8 mouse cellular contexts compared by ENCODE assay signal in genomic region chr1:191097802-191098747, GRCm38 (mm10). TPM values are rescaled to one million over a fixed set of nuclear protein-coding genes. Genes with fewer than 3 reads are reported as not detected.
DNase-seq lines count a peak whose midpoint lies in the region; ATAC-seq lines count a peak whose summit lies in the region.

Gene Batf3 (plus strand): TSS chr1:191097847.

- WGBS in forebrain, embryonic 15.5 days, result under 1% methylated on average over 87 of the region's 95 CpGs
- WGBS in hindbrain, embryonic 14.5 days, result under 1% methylated on average over 87 of the region's 95 CpGs
- 2% methylated on average over 91 of the region's 95 CpGs for WGBS in liver, embryonic 11.5 days
- 1% methylated on average over 71 of the region's 95 CpGs for WGBS in midbrain, embryonic 16.5 days

- no peak within 1 kb of the TSS for H3K27ac ChIP-seq in forebrain, embryonic 15.5 days (replicated peaks)
- no peak within 1 kb of the TSS for H3K27ac ChIP-seq in hindbrain, embryonic 14.5 days
- H3K27ac ChIP-seq in liver, embryonic 11.5 days (ENCODE audit: low read depth, low read length), result no peak within 1 kb of the TSS
- H3K27ac ChIP-seq in midbrain, embryonic 16.5 days (ENCODE audit: low read length), result no peak within 1 kb of the TSS

- peaks cover 15% of the 10 kb centered on the region for H3K27me3 ChIP-seq in forebrain, embryonic 15.5 days
- H3K27me3 ChIP-seq in hindbrain, embryonic 14.5 days (ENCODE audit: control insufficient read depth, insufficient read depth, low read length), result peaks cover 32% of the 10 kb centered on the region
- peaks cover 50% of the 10 kb centered on the region for H3K27me3 ChIP-seq in liver, embryonic 11.5 days (replicated peaks; ENCODE audit: control insufficient read depth, insufficient read depth, low read length)
- peaks cover 15% of the 10 kb centered on the region for H3K27me3 ChIP-seq in midbrain, embryonic 16.5 days (ENCODE audit: control insufficient read depth, insufficient read depth, low read depth, low read length)

- H3K4me2 ChIP-seq in forebrain, embryonic 15.5 days (replicated peaks), result peak within 1 kb of the TSS; percentile 98
- H3K4me2 ChIP-seq in hindbrain, embryonic 14.5 days (replicated peaks), result peak within 1 kb of the TSS; percentile 80
- H3K4me2 ChIP-seq in liver, embryonic 11.5 days, result peak within 1 kb of the TSS; percentile 87
- peak within 1 kb of the TSS; percentile 99 for H3K4me2 ChIP-seq in midbrain, embryonic 16.5 days (ENCODE audit: low read length)

- peak; percentile 80 for ATAC-seq in forebrain, embryonic 15.5 days (replicated peaks)
- peak; percentile 57; the same call in 1 of the 2 replicates for ATAC-seq in hindbrain, embryonic 14.5 days (ENCODE audit: low FRiP score)
- ATAC-seq in liver, embryonic 11.5 days (replicated peaks; ENCODE audit: low FRiP score), result peak; percentile 50; the same call in 1 of the 2 replicates
- peak; percentile 66; the same call in 1 of the 2 replicates for ATAC-seq in midbrain, embryonic 16.5 days

- peak within 1 kb of the TSS; percentile 39 for H3K9ac ChIP-seq in forebrain, embryonic 15.5 days (replicated peaks)
- H3K9ac ChIP-seq in hindbrain, embryonic 14.5 days, result peak within 1 kb of the TSS; percentile 53
- peak within 1 kb of the TSS; percentile 16; the same call in 1 of the 2 replicates for H3K9ac ChIP-seq in liver, embryonic 11.5 days (ENCODE audit: low read depth, low read length)
- H3K9ac ChIP-seq in midbrain, embryonic 16.5 days (ENCODE audit: low read depth, low read length), result peak within 1 kb of the TSS; percentile 61

- peaks cover 10% of the 10 kb centered on the region for H3K4me1 ChIP-seq in forebrain, embryonic 15.5 days
- H3K4me1 ChIP-seq in hindbrain, embryonic 14.5 days (replicated peaks; ENCODE audit: control insufficient read depth, insufficient read depth, low read length), result no peaks in the 10 kb centered on the region
- H3K4me1 ChIP-seq in liver, embryonic 11.5 days (replicated peaks; ENCODE audit: control insufficient read depth, insufficient read depth, low read length), result no peaks in the 10 kb centered on the region
- H3K4me1 ChIP-seq in midbrain, embryonic 16.5 days (ENCODE audit: control insufficient read depth, insufficient read depth, low read length), result peaks cover 4% of the 10 kb centered on the region; the same call in 1 of the 2 replicates

- H3K9me3 ChIP-seq in forebrain, embryonic 15.5 days, result no peaks in the 10 kb centered on the region
- no peaks in the 10 kb centered on the region for H3K9me3 ChIP-seq in hindbrain, embryonic 14.5 days (ENCODE audit: control insufficient read depth, low read length)
- H3K9me3 ChIP-seq in liver, embryonic 11.5 days (ENCODE audit: control insufficient read depth, low read length), result no peaks in the 10 kb centered on the region
- no peaks in the 10 kb centered on the region for H3K9me3 ChIP-seq in midbrain, embryonic 16.5 days (replicated peaks; ENCODE audit: control insufficient read depth, low read length, poor library complexity, severe bottlenecking)

- H3K36me3 ChIP-seq in forebrain, embryonic 15.5 days, result no peaks in the 10 kb centered on the region
- H3K36me3 ChIP-seq in hindbrain, embryonic 14.5 days (replicated peaks; ENCODE audit: control insufficient read depth, insufficient read depth), result no peaks in the 10 kb centered on the region
- H3K36me3 ChIP-seq in liver, embryonic 11.5 days (ENCODE audit: control insufficient read depth, insufficient read depth, low read length), result no peaks in the 10 kb centered on the region
- H3K36me3 ChIP-seq in midbrain, embryonic 16.5 days (ENCODE audit: control insufficient read depth, insufficient read depth, low read length), result no peaks in the 10 kb centered on the region

- H3K4me3 ChIP-seq in forebrain, embryonic 15.5 days, result peak within 1 kb of the TSS; percentile 52
- peak within 1 kb of the TSS; percentile 43 for H3K4me3 ChIP-seq in hindbrain, embryonic 14.5 days (replicated peaks; ENCODE audit: low read length)
- H3K4me3 ChIP-seq in liver, embryonic 11.5 days (ENCODE audit: low read depth, low read length), result peak within 1 kb of the TSS; percentile 57
- peak within 1 kb of the TSS; percentile 63 for H3K4me3 ChIP-seq in midbrain, embryonic 16.5 days (ENCODE audit: low read depth, low read length)

- DNase-seq in adrenal gland, adult 18-20 months (ENCODE audit: low spot score in 2 of 2), result peak; percentile 34 to 72
- no peak for DNase-seq in adrenal gland, adult 8-10 months
- DNase-seq in adrenal gland, adult 2 months, result peak; percentile 69
- peak; percentile 40 for DNase-seq in hindbrain, embryonic 14.5 days (ENCODE audit: low spot score)
- DNase-seq in liver, embryonic 11.5 days (ENCODE audit: low spot score), result peak; percentile 56
- DNase-seq in thymus, postnatal 4 days, result peak; percentile 76

RNA-seq across cellular contexts. Expression of gene Batf3, which starts in this region (rescaled TPM):
- total RNA-seq in adrenal gland, adult 18-20 months (2021), result 1 to 10 TPM; 1.5 to 9.7 TPM
- total RNA-seq in adrenal gland, adult 8-10 months (2022), result 1 to 10 TPM in 3 of 4 experiments, under 1 TPM in 1; 0.64 to 5.4 (median 2.5) TPM
- 1 to 10 TPM; 2.2 TPM for total RNA-seq in adrenal gland, adult 2 months (2021)
- 3.5 and 4.9 TPM in 2 replicates for polyA plus RNA-seq in adrenal gland, adult 2 months (2012; rRNA removed)
- polyA plus RNA-seq in forebrain, embryonic 15.5 days (2015; fragmentation: Nextera tagmentation; extraction: Ambion mirVana), result 1.6 and 1.9 TPM in 2 replicates
- polyA plus RNA-seq in hindbrain, embryonic 14.5 days (2014; fragmentation: Nextera tagmentation; extraction: Ambion mirVana), result 1.5 and 2.2 TPM in 2 replicates
- 5.7 and 6.0 TPM in 2 replicates for polyA plus RNA-seq in liver, embryonic 11.5 days (2014; fragmentation: Nextera tagmentation; extraction: Ambion mirVana)
- 0.80 and 1.6 TPM in 2 replicates for polyA plus RNA-seq in midbrain, embryonic 16.5 days (2015; fragmentation: Nextera tagmentation; extraction: Ambion mirVana)
